Mouse (Mus musculus) Patski (cell line): ENCODE results near the gene Calml4. TPM values are rescaled to one million over a fixed set of nuclear protein-coding genes. Genes with fewer than 3 reads are reported as not detected.

Experiments
- ATAC-seq: fragments of 100-300 bp; one replicate; pipeline ENCODE4 v1.8.0; 2021
- CTCF ChIA-PET: fragments of 350-600 bp; sonication (Branson Sonifier 250); formaldehyde crosslinking; loops from one replicate; lab custom pipeline; 2022; ENCODE audit warnings: inconsistent platforms; lab: Charles Lee
- POLR2A ChIA-PET: fragments of 350-600 bp; sonication (Branson Sonifier 250); formaldehyde crosslinking; loops from one replicate; lab custom pipeline; 2022; ENCODE audit warnings: antibody characterized with exemption, inconsistent platforms; lab: Charles Lee
- DNase-seq: peaks from one replicate; pipeline ENCODE4 v3.0.0-alpha.2; 2011; ENCODE audit warnings: low read depth, low spot score
- H3K27me3 ChIP-seq: fragments of 371-371 bp; one replicate; pipeline ENCODE4 v1.5.1; 2021
- CTCF ChIP-seq: fragments of 100-300 bp; IDR thresholded peaks from one replicate; pipeline ENCODE4 v1.5.1; 2021
- in situ Hi-C: fragments of 300-500 bp; cut with MboI; formaldehyde crosslinking; loops from 3 replicates; pipeline ENCODE4 v1.11.1; 2018; ENCODE audit warnings: low pct_unique_long_range_greater_than_20kb, mixed read lengths
- polyA plus RNA-seq: library from polyadenylated mRNA; unstranded; gene quantifications from one replicate; pipeline ENCODE4 v1.2.3, GENCODE M21; 2021

Calml4 gene
- polyA plus RNA-seq: 5.2 TPM

- no peak for TF ChIP-seq CTCF
- H3K27me3 ChIP-seq: no peaks in the 10 kb centered on the region
- in situ Hi-C loops: no loop called here
- no peak for ATAC-seq
- POLR2A ChIA-PET: interaction anchor here (0.6 to 0.7 kb wide), 2 partner anchors 9 to 26 kb away, joined by 3 to 5 read pairs; no protein-coding TSS in a partner anchor
- DNase-seq: no peak
- CTCF ChIA-PET: interaction anchor here (1.8 to 1.9 kb wide), 2 partner anchors 10 to 11 kb away, joined by 6 read pairs; no protein-coding TSS in a partner anchor
Measured at GRCm38 (mm10) chr9:62857719-62858261, at the start of gene Calml4. Gene Calml4 (plus strand): TSS chr9:62858080.

DNA sequence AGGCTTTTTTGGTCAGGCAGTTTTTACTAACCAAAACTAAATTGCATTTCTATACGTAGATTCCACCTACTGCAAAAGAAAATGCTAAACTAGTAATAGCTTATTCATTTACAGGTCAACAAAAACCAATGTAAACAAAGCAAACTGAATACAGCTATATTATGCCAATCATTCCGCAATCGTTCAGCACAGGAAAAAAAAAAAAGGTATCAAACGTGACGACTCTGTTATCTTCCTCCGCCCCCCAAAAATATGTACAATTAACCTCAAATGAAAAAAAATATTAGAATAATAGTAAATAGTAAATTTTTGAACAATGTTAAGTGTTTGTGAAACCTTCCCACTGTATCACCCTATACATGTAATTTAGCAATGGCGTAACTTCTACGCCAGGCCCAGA lies 47.8 kb upstream of the Calml4 start:
- POLR2A ChIA-PET: interaction anchor here (0.6 to 0.8 kb wide), 2 partner anchors 15 to 219 kb away, joined by 3 read pairs; no protein-coding TSS in a partner anchor
- no peak for DNase-seq
- H3K27me3 ChIP-seq: no peaks in the 10 kb centered on the region
- in situ Hi-C loops: no loop called here
- CTCF ChIA-PET: interaction anchor here (1.0 to 1.4 kb wide), 3 partner anchors 15 to 32 kb away, joined by 3 to 4 read pairs (median 4); no protein-coding TSS in a partner anchor
- TF ChIP-seq CTCF: no peak
- no peak for ATAC-seq

DNA sequence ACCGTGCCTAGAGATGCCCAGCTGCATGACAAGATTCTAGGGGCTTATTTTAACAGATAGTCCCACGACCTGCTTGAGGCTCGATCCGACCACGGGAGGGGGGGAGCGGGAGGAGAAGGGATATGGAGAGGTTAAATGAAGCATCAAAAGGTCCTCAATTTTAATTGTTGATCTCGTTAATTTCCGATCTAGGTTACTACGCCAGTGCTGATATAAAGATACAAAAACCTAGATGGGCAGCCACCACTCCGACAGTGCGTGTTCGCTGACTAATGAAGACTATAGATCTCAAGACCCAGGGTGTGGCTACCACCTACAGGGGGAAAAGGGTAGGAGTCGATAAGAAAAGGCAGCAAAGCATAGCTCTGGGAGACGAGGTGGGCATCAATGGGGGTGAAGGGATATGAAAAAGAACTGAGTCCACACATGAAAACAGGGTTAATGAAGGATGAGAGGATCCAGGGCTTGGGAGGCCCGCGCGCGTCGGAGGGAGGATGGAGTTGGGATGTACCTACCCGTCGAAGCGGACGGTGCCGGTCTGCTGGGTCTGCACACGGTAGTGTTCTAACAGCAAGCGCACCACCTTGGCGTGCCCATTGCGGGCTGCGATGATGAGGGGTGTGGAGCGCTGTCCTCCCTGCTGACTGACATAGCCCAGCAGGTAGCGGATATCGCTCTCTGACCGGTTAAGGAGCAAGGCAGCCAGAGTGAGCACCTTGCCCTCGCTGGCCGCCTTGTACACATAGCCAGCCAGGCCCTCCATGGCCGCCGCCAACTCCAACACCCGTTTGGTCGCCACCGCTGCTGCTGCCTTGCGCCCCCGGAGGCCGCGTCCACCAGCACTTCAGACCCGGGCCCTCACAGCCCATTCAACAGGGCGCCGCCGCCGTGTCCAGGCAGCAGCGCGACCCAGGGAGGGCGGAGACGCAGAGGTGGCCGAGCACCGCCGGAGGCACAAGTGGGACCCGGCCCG lies 47.1 kb upstream of the Calml4 start:
- DNase-seq (no peak), ATAC-seq (peak; percentile 31)
- CTCF ChIA-PET: interaction anchor here (1.0 to 1.4 kb wide), 3 partner anchors 18 to 33 kb away, joined by 3 to 4 read pairs (median 3); no protein-coding TSS in a partner anchor
- no peaks in the 10 kb centered on the region for H3K27me3 ChIP-seq
- in situ Hi-C loops: no loop called here
- POLR2A ChIA-PET: interaction anchor here (0.6 to 1.1 kb wide), 2 partner anchors 12 to 28 kb away, joined by 3 to 4 read pairs; no protein-coding TSS in a partner anchor
- TF ChIP-seq CTCF: peak; percentile 52

DNA sequence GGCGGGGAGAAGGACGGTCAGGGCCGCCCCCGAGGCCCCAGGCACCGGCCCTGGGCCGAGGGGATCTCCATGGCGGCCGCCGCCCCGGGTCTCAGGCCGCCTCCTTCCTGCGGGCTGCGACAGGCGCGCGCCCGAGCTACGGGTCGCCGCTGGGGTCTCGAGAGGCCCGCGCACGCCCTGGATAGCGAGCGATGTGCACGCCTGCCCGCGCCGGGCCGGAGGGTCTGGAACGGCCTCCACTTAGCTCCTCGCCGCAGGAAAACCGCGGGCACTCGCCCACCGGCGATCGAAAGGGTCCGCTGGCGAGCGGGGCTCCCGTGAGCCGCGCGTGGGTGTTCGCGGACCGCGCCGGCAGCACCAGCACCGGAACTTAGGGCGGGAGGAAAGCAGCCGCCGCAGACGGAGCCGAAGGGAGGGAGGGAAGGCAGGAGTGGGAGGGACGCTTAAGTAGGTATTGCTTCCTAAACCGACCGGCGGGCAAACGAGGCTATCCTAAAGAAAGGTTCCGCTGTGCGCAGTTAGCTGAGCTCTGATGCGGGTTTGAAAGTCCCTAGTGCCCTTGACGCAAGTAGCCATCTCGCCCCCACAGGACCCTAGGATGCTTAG lies 46.3 kb upstream of the Calml4 start, which contains the start of gene Fem1b:
Fem1b (minus strand) TSS at position 419 of the 606 bp plus-strand sequence.
- ChIA-PET POLR2A (interaction anchor here (0.6 to 1.1 kb wide), 2 partner anchors 13 to 29 kb away, joined by 3 to 4 read pairs; no protein-coding TSS in a partner anchor), CTCF (interaction anchor here (0.6 to 1.4 kb wide), 2 partner anchors 16 to 25 kb away, joined by 3 read pairs; no protein-coding TSS in a partner anchor)
- ATAC-seq (peak; percentile 74), DNase-seq (peak; percentile 49)
- no peak for TF ChIP-seq CTCF
- in situ Hi-C loops: no loop called here
- no peaks in the 10 kb centered on the region for H3K27me3 ChIP-seq

- ChIA-PET CTCF (interaction anchor here (0.6 to 1.4 kb wide), 2 partner anchors 15 to 24 kb away, joined by 3 read pairs; no protein-coding TSS in a partner anchor), POLR2A (no interaction called here)
- no peak for DNase-seq
- H3K27me3 ChIP-seq: no peaks in the 10 kb centered on the region
- TF ChIP-seq CTCF: no peak
- in situ Hi-C loops: no loop called here
- ATAC-seq: no peak
Measured at GRCm38 (mm10) chr9:62812216-62813049, 45.4 kb upstream of the Calml4 start.

GRCm38 (mm10) chr9:62814751-62815150 lies 43.1 kb upstream of the Calml4 start:
- in situ Hi-C loops: no loop called here
- ChIA-PET CTCF (no interaction called here), POLR2A (no interaction called here)

GRCm38 (mm10) chr9:62816323-62817098 lies 41.4 kb upstream of the Calml4 start:
- H3K27me3 ChIP-seq: no peaks in the 10 kb centered on the region
- ATAC-seq (no peak), DNase-seq (no peak)
- TF ChIP-seq CTCF: no peak
- ChIA-PET POLR2A (no interaction called here), CTCF (no interaction called here)
- in situ Hi-C loops: no loop called here

More at GRCm38 (mm10) chr9:62814751-62815150, 43.1 kb upstream of the Calml4 start:
- H3K27me3 ChIP-seq: no peaks in the 10 kb centered on the region
- DNase-seq (no peak), ATAC-seq (no peak)
- TF ChIP-seq CTCF: no peak

- ChIA-PET CTCF (no interaction called here), POLR2A (no interaction called here)
- no peaks in the 10 kb centered on the region for H3K27me3 ChIP-seq
- ATAC-seq: no peak
- in situ Hi-C loops: no loop called here
- DNase-seq: no peak
- TF ChIP-seq CTCF: no peak
Measured at GRCm38 (mm10) chr9:62817099-62817571, 40.7 kb upstream of the Calml4 start.
